Mouse (Mus musculus) megakaryocyte, embryonic 14.5 days (primary cell): ENCODE data around the gene Gjb1. TPM values are rescaled to one million over a fixed set of nuclear protein-coding genes. Genes with fewer than 3 reads are reported as not detected.
A peak's percentile ranks its signal among the peaks of the same experiment; 100 is the strongest.
"Not testable (repeated sequence)": the region's sequence is repeated elsewhere in the genome, so short reads cannot be mapped to it uniquely, and the experiment has no call there.

Experiments used
- H3K27me3 ChIP-seq: replicated peaks from 2 replicates; pipeline ENCODE3; 2012; ENCODE audit warnings: inconsistent platforms
- H3K36me3 ChIP-seq: replicated peaks from 2 replicates; pipeline ENCODE3; 2012; ENCODE audit warnings: low read length, inconsistent platforms, mixed read lengths
- H3K4me1 ChIP-seq: 2 replicates; pipeline ENCODE4 v1.6.1; 2012; ENCODE audit warnings: inconsistent platforms
- H3K4me3 ChIP-seq: replicated peaks from 2 replicates; pipeline ENCODE3; 2012; ENCODE audit warnings: moderate library complexity, mild to moderate bottlenecking, inconsistent platforms
- H3K9me3 ChIP-seq: 2 replicates; pipeline ENCODE4 v1.6.1; 2012; ENCODE audit warnings: inconsistent platforms
- FLI1 ChIP-seq: IDR thresholded peaks from 2 replicates; pipeline ENCODE4 v1.6.1; 2012; ENCODE audit warnings: low read length, inconsistent platforms, mixed read lengths
- GATA1 ChIP-seq: IDR thresholded peaks from 3 replicates; pipeline ENCODE4 v1.6.1; 2012; ENCODE audit warnings: mixed read lengths, low read length, inconsistent platforms, borderline replicate concordance
- polyA plus RNA-seq: library from polyadenylated mRNA; stranded (reverse); fragments of >175 nt; gene quantifications from 2 replicates; pipeline ENCODE4 v1.2.3, GENCODE M21; 2012; ENCODE audit warnings: low replicate concordance; ENCODE audit not compliant: insufficient read depth

Gene Gjb1
- not detected in 2 replicates for polyA plus RNA-seq

DNA sequence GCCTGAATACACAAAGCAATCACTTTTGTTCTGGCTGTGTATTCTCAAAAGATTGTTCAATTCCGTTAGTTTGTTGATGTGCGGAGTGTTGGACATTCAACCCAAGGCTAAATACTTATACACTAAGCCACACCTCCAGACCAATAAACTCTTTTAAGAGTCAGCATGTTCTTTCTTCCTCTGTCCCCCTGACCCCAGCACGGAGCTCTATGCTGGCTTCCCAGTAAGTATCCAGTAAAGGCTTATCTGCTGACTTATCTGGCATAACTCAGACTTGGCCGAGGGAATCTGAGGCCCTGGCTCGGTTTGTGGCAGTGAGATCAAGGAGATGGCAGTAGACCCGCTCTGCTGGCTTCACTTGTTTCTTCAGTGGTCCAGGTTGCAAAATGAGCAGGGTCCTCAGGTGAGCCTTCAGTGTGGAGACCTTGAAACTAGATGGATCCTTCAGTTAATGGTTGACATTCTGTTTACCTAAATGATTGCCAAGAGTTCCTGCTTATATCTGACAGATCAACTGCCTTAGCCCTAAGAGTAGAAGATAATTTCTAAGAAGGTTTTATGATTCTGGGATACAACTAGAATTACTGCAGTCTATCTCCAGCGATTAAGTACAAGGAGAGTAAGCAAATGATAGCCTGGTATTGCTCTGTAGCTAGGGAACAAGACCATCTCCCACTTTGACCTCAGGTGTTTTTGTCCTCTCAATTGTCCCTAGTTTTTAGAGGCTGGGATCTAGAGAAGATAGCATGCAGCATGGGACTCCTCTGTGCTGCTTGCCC is at the start of gene Gjb1:
Gjb1 (plus strand) TSS at position 189 of the 779 bp plus-strand sequence.
- Histone ChIP-seq H3K9me3 (no peaks in the 10 kb centered on the region), H3K36me3 (no peaks in the 10 kb centered on the region), H3K27me3 (peaks cover 21% of the 10 kb centered on the region), H3K4me3 (no peak within 1 kb of the TSS), H3K4me1 (peaks cover 34% of the 10 kb centered on the region)
- TF ChIP-seq FLI1 (no peak), GATA1 (no peak)

DNA sequence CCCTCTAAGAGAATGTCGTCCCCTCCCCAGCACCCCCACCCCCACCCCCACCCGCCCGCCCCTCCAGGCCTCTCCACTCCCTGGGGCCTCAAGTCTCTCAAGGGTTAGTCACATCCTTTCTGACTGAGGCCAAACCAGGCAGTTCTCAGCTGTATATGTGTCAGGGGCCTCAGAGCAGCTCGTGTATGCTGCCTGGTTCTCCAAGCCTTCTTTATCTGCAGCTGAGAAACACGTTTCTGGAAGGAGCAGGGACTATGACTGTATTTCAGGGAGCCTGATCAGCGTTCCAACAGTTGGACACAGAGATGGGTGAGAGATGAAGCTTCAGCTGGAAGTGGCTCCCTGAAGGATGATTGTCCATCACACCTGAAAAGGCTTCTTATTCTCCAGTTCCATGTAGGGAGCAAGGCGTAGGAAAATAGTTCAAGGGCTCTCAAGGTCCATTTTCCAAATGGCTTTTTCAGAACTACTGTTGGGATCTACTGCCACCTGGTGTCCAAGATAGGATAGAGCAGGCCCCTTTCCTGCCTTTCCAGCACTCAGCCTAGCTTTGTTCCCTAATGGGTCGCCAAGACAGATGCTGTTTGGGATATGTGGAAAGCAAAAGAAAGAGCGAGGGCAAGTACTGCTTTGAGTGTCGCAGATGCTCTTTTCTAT is 46.7 kb upstream of the Gjb1 start:
- peaks cover 10% of the 10 kb centered on the region for H3K27me3 ChIP-seq
- no peak for TF ChIP-seq FLI1
- TF ChIP-seq GATA1 = no peak
- H3K4me3 ChIP-seq = peak overlapping the region; percentile 11
- H3K4me1 ChIP-seq = peaks cover 17% of the 10 kb centered on the region
- H3K36me3 ChIP-seq = no peaks in the 10 kb centered on the region
- 0 out of 2 replicates have a peak, but pooled peaks cover 3% of the 10 kb centered on the region for H3K9me3 ChIP-seq

DNA sequence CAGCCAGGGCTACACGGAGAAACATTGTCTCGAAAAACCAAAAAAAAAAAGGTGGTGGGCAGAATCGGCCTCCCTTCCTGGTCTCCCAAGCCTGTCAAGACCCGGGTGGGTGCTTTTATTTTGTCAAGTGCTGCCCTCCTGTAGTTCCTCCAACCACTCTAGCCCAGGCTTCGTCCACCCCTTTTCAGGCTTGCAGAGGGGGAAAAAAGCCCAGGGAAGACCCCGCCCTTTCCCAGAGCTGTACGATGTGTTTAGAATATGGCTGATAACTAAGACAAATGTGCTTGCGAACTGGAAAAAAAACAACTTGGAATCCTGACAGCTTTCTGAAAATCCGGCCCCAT is 44.2 kb upstream of the Gjb1 start:
- Histone ChIP-seq H3K4me1 (peaks cover 17% of the 10 kb centered on the region), H3K36me3 (no peaks in the 10 kb centered on the region)
- TF ChIP-seq GATA1 (no peak), FLI1 (no peak)

DNA sequence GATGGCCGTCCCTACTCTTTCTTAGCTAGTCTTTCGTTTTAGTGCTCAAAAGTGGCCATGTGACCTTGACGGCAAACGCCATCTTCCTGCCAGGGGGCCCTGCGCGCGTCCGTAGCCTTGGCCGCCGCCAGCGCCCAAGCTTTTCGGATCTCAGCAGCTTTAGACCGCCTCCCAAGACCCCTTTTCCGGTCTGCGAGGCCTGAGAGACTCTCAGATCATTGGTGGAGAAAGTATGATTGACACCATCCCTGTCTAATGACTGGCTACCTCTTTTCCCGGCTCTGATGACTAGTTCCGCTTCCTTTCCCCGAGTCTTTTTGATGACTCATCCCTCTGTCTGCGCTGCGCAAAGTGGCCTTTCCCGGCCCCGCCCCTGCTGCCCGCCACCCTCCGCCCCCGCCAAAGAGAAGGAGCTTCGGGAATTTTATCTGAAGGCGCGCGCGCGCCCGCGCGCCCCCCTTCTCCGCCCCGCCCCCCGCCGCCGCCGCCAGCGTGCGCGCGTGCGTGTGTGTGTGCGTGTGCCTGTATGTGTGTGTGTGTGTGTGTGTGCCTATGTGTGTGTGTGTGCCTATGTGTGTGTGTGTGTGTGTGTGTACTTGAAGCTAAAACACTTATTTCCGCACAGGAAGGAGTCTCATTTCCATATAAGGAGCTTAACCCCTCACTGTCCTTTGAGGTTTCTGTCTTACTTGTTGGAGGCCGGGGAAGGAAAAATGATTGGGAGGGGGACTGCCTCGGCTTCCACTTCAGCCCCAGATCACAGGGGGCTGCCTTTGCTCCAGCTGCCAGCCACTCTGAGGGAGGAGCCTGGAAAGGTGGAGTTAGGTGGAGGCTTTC is 43.6 kb upstream of the Gjb1 start:
- Histone ChIP-seq H3K27me3 (peaks cover 6% of the 10 kb centered on the region), H3K4me3 (peak overlapping the region; percentile 88)
- TF ChIP-seq GATA1 = no peak
- no peak for TF ChIP-seq FLI1

More for the DNA sequence above, 44.2 kb upstream of the Gjb1 start:
- peak overlapping the region; percentile 88 for H3K4me3 ChIP-seq
- 0 out of 2 replicates have a peak, but pooled peaks cover 4% of the 10 kb centered on the region for H3K9me3 ChIP-seq
- peaks cover 4% of the 10 kb centered on the region for H3K27me3 ChIP-seq

DNA sequence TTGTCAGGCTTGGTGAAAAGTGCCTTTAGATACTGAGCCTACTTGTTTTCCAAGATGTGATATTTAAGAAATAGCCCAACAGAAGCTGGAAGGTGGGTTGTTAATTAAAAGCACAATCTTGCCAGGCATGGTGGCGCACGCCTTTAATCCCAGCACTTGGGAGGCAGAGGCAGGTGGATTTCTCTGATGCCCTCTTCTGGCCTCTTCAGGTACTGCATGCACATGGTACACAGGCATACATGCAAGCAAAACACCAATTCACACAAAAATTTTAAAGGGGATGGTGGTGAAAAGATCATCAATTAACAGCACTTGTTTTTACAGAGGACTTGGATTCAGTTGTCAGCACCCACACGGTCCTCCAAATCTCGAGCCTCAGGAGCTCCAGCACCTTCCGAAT is 41.6 kb upstream of the Gjb1 start:
- peaks cover 5% of the 10 kb centered on the region for H3K27me3 ChIP-seq
- peaks cover 14% of the 10 kb centered on the region for H3K4me1 ChIP-seq
- no peak overlapping the region for H3K4me3 ChIP-seq
- peaks cover 4% of the 10 kb centered on the region; the same call in 1 of the 2 replicates for H3K9me3 ChIP-seq
- TF ChIP-seq FLI1 (no peak), GATA1 (no peak)
- H3K36me3 ChIP-seq = no peaks in the 10 kb centered on the region

More for the DNA sequence above, 43.6 kb upstream of the Gjb1 start:
- Histone ChIP-seq H3K4me1 (peaks cover 17% of the 10 kb centered on the region), H3K9me3 (peaks cover 4% of the 10 kb centered on the region; the same call in 1 of the 2 replicates), H3K36me3 (no peaks in the 10 kb centered on the region)

DNA sequence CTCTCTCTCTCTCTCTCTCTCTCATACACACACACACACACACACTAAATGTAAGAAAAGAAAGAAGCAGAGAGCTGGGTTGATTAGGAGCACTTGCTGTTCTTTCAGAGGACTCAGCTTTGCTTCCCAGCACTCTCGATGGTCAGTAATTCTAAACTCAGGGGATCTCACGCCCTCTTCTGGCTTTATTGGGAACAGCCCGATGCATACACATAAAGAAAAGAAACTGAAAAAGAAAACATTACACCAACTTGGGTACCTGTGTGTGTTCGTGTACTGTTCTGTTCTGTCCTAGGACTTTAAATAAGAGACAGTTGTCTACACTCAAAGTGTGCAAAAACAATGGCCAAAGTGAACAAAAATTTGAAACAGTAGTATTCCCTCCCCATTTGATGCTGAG is 37.5 kb upstream of the Gjb1 start:
- no peak overlapping the region for H3K4me3 ChIP-seq
- TF ChIP-seq GATA1 = no peak
- no peak for TF ChIP-seq FLI1
- peaks cover under 1% of the 10 kb centered on the region for H3K4me1 ChIP-seq
- no peaks in the 10 kb centered on the region for H3K36me3 ChIP-seq
- H3K27me3 ChIP-seq = peaks cover 5% of the 10 kb centered on the region
- peaks cover 4% of the 10 kb centered on the region; the same call in 1 of the 2 replicates for H3K9me3 ChIP-seq

DNA sequence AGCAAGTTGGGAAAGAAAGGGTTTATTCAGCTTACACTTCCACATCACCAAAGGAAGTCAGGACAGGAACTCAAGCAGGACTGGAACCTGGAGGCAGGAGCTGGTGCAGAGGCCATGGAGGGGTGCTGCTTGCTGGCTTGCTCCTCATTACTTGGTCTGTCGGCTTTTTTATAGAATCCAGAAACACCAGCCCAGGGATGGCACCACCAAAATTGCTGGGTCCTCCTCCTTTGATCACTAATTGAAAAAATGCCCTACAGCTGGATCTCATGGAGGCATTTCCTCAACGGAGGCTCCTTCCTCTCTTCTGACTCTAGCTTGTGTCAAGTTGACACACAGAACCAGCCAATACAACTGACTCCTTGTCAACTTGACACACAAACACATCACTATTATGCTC is 33.3 kb upstream of the Gjb1 start:
- not testable (repeated sequence) for H3K4me3 ChIP-seq, H3K27me3 ChIP-seq, H3K36me3 ChIP-seq, H3K9me3 ChIP-seq
- H3K4me1 ChIP-seq = peaks cover 13% of the 10 kb centered on the region

DNA sequence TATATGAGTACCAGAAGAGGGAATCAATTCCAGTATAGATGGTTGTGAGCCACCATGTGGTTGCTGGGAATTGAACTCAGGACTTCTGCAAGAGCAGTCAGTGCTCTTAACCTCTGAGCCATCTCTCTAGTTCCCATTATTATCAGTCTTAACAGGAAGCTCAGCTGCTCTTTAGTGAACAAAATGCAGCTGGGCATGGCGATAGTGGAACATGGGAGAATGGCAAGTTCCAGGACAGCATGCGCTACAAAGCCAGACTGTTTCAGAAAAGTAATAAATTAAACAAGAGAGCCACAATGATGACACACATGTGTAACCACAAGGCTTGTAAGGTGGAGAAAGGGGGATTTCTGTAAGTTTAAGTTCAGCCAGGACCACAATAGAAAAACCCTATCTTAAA is 30.7 kb upstream of the Gjb1 start:
- H3K9me3 ChIP-seq = no peaks in the 10 kb centered on the region
- peaks cover 4% of the 10 kb centered on the region for H3K27me3 ChIP-seq
- H3K36me3 ChIP-seq = no peaks in the 10 kb centered on the region
- no peak overlapping the region for H3K4me3 ChIP-seq
- H3K4me1 ChIP-seq = peaks cover 13% of the 10 kb centered on the region
- no peak for TF ChIP-seq GATA1
- no peak for TF ChIP-seq FLI1

DNA sequence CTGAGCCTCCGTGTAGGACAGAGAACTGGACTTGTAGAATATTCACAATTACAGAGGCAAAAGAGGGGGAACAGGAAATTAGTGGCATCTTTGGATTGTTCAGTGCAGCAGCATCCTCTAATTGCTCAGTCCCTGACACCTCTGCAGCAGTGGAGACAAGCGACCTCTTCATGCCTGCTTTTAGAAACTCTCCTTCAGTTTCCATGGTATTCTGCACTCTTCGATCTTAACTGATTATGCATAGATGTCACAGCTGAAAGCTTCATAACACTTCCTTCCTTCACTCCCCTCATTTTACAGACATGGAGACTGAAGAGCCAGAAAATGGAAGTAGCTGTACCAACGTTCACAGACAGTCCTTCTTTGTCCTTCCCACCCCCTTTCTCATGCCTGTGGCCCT is 29.7 kb upstream of the Gjb1 start:
- Histone ChIP-seq H3K27me3 (peaks cover 6% of the 10 kb centered on the region), H3K9me3 (no peaks in the 10 kb centered on the region), H3K4me1 (peaks cover 19% of the 10 kb centered on the region), H3K36me3 (no peaks in the 10 kb centered on the region), H3K4me3 (no peak overlapping the region)
- TF ChIP-seq FLI1 (no peak), GATA1 (no peak)
